Mouse (Mus musculus) CD8-positive naive resting alpha-beta T cell, adult 2 months (primary cell): ENCODE measurements around the gene Tbrg4.

Source experiments
- DNase-seq, 2 experiments: peaks; one replicate each; pipeline ENCODE4 v3.0.0; 2022; ENCODE audit warnings: low read depth in 2 of 2, low spot score in 2 of 2

Gene Tbrg4

GRCm38 (mm10) chr11:6624619-6625382 lies 1.1 kb downstream of the Tbrg4 start:
- DNase-seq: no peak

GRCm38 (mm10) chr11:6623704-6624103 lies 2.2 kb downstream of the Tbrg4 start:
- no peak for DNase-seq

DNA sequence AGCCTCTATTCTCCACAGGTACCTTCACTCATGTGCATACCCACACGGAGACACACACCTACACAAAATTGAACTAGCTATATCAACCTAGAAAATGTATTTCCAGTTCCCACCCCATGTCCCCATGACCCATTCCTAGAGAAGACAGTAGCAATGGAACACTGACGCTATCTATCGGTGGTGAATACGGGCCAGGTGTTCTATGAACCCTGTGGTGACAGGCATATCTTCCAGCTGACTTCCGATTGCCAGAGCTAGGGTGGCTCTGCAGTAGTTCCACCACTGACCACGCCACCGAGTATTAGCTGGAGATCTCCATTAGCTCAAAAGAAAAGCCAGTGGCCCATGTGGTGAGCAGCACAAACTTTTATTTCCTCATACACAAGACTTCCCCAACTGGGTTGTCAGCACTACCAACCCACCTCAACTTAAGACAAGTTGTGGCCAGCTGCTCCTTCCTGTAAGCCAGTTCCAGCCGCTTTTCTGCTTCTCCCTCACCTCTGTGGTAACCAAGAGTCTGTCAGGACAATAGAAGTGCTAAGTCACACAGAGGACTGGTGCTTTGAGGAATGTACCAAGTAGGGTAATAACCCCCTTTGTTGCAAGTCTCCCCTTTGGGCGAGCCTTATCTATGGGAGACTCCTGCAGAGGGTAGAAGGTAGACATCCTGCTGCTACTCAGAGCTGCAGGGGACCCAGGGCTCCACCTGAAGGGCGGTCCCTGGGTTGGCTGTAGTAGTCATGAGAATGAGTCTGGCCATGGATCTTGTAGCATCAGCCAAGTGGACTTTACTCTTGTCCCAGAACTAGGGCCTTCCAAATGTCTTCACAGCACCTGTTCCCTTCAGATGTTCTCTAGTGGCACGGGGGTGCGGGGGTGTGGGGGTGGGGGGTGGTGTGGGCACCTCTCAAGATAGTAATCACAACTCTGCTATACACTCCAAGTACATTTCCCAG lies 10.3 kb downstream of the Tbrg4 start:
- no peak for DNase-seq

GRCm38 (mm10) chr11:6605491-6606399 lies 20.1 kb downstream of the Tbrg4 start, which contains the start of gene Nacad:
Nacad (minus strand) TSS chr11:6606053.
- DNase-seq: no peak

GRCm38 (mm10) chr11:6605021-6605481 lies 20.8 kb downstream of the Tbrg4 start:
- DNase-seq: no peak

GRCm38 (mm10) chr11:6604604-6604936 lies 21.3 kb downstream of the Tbrg4 start:
- no peak for DNase-seq

DNA sequence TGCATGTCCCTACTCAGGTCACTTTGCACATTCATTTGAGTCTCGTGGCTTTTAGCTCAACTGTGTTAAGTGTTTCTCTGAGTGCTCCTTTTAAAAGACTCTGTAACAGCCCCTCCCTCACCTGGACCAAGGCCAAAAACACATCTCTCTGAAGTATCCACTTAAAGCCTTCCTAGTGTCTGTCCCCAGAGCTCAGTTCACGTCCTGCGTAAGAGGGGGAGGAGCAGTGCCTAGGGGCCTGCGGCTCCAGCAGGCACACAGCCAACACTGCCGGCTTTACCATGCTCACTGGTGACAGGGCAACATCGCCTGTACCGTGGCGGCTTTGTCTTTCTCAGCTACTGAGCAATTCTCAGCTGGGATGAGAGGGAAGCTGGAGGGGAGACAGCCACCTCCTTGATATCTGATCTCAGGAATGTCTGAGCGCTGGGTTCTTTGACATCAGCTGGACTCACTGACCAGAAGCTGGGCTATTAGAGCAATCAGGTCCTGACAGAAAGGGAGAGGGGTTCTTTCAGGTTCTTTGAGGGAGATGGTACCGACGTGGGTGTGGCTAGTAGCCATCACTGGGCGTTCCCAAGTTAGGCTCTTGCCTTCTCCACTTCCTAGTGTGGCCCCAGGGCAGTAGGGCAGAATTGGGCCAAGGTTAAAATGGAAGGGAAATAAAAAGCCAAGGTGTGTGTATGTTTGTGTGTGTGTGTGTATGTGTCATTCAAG lies 21.8 kb downstream of the Tbrg4 start:
- no peak for DNase-seq

DNA sequence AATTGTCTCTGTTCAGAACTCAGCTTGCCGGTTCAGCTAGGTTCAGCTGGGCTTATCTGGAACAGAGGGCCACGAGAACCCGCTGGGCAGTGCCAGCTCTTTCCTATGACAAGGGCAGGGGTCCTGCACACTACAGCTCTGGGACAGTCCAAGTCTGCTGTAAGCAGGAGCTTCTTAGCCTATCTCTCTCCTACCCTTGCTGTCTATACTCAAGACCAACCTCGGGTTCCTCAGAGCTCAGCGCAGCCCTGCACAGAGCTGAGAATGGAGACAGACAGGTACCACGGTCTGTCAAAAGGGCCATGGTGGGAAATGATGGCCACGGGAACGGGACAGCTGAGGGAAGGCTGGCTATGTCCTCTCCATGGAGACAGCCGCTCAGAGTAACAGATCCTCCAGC lies 22.6 kb downstream of the Tbrg4 start:
- no peak for DNase-seq

GRCm38 (mm10) chr11:6602662-6603061 lies 23.2 kb downstream of the Tbrg4 start:
- DNase-seq: no peak

DNA sequence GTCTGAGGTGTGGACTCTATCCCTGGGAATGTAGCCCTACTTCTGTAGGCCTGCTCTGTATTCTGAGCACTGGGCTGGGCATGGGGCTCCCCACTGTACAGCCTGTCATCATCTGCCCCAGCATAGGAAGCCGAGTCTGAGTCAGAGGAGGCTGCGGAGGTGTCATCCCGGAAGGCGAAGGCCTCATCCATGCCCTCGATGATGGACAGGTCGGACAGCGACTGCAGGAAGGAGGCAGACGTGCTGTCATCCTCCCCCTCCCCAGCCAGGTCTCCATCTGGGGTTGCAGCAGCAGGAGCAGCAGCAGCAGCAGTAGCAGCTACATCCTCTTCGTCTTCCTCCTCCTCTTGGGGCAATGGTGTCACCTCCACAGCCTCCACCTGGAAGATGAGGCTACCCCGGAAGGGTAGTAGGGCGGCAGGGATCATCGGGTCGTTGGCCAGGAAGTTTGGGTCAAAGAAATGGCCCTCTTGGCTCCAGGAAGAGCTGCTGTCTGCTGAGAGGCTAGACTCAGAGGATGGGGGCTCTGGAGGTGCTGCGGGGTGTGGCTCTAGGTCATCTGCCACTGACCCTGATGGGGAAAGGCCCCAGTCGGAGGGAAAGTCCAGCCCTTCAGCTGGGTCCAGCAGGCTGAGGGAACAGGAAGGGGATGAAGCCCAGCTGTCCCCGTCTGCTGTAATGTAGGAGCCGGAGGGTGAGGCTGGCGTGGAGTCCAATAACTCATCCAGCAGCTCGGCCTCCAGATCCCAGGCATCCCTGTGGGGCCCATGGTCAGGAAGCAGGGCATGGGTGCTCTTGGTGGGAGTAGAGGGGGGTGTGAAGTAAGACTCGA lies 24.0 kb downstream of the Tbrg4 start:
- no peak for DNase-seq

DNA sequence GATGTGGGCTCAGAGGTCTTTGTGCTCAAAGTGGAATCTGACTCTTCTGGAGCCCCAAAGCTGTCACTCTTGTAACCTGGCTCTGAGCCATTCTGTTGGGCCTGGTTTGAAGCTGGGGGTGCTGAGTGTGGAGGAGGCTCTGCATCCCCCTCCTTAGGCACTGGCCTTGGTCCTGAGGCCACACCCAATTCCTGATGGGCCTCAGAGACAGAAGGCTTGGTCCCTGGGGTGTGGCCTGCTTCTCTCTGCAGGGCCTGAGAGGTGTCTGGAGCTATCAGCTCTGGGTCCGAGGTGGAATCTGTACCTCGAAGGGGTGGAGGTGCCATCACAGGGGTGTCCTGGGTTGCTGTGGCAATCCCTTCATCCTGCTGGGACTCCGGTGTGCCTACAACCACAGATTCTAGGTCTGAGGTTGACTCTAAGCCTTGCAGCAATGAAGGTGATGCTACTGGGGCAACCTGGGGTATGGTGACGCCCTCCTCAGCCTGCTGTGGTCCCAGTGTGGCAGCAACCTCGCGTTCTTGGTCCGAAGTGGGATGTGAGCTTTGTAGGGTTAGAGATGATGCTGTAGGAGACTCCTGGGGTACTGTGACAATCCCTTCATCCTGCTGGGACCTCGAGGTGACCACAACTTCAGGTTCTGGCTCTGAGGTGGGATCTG lies 25.5 kb downstream of the Tbrg4 start:
- DNase-seq: no peak

DNA sequence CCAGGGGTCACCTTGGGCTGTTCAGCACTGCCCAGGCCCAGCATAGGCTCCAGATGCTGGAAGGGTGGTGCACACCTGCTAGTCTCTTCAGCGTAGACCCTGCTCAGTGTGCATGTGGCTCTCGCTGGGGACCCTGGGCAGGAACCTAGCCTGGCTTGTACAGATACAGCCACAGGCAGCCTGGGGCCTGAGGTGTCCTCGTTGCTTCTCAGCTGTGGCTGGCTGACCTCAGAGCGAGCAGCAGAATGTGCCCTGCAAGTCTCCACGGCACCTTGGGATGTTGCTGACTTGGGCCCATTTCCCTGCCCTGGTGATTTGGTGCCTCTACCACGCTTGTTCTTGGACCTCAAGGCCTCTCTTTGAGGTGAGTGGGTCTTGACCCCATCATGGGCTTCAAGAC lies 26.0 kb downstream of the Tbrg4 start:
- no peak for DNase-seq

DNA sequence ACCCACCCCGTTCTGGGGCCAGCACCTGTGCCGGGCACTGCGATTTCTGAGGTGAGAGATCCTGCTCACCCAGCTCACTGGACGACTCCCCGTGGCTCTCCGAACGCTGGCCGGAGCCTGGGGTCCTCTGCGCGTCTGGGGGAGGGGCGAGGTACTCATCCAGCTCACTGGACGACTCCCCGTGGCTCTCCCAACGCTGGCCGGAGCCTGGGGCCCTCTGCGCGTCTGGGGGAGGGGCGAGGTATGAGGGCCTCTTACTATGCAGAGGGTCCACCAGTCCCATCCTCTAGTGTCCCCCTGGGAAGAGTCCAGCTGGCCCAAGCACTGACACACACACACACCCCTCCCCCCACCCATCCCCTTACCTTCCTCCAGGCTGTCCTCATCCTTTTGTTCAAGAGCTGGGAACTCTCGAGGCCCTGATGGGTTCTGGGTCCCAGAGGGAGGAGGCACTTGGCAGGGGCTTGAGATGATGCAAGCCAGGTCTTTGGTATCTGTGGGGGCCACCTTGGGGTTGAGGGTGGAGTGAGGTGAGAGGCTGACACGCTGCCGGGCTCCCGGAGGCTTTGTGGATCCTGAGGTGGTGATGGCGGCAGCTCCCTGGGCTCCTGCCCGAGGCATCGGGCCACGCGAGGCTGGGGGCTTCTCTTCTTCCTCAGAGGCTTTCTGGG lies 26.7 kb downstream of the Tbrg4 start:
- no peak for DNase-seq

DNA sequence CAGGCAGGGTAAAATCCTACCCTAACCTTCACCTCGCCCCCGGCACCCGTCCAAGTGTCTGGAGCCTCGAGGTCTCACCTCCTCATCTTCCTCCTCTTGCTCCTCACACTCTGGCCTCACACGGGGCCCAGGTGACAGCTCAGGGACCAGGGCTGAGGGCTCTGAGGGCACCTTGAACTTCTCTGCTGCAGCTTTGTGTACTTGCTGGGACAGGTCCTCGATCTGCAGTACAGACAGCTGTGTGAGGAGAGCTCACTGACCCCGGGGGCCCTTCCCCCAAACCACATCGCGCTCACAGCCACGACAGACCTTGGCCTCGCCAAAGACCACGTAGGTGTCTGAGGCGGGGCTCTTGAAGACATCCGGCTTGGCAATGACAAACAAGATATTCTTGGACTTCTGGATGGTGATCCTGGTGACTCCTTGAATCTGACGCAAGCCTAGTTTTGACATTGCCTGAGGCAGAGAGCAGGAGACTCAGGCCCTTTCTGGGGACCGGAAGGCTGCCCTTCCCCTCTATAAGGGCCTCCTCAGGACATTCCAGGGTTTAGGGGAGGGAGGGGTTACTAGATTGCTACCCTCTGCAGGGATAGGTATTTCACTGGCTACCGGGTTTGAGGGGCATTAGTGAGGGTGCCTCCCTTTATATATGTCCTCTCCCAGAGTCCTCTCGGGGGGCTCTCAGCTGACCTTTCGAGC lies 27.5 kb downstream of the Tbrg4 start:
- DNase-seq: no peak

DNA sequence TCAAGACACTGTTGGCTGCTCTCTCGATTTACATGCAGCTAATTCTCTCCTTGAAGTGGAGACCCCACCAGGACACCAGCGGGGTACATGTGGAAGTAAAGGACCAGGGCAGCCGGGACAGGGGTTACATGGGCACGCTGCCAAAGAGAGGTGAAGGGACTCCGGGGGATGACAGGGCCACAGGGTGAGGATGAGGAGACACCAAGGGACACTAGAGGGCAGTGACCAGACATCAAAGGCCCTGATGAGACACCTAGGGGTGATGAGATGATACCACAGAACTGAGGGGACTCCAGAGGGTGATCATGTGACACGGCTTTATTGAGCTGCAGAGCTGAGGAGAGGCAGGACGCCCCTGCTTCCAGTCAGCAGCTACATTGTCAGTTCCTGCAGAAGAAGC lies 28.3 kb downstream of the Tbrg4 start:
- DNase-seq: no peak

DNA sequence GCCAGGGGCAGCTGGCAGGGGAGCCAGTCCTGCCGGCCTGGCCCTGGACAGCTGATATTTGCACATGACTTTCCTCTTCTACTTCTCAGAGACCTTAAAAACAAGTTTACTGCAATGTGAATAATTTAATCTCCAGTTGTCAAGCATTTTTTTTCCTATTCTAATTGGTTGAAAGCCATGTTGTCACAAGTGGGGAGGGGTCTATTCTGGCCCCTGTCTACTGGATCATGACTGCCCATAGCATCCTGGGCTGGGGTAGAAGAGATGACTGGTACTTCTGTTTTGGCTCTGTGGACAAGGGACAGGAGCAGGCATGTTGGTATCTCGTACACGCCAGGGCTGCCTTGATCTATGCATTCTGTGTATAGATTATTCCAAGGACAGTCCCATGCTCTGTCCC lies 29.3 kb downstream of the Tbrg4 start:
- DNase-seq: no peak

DNA sequence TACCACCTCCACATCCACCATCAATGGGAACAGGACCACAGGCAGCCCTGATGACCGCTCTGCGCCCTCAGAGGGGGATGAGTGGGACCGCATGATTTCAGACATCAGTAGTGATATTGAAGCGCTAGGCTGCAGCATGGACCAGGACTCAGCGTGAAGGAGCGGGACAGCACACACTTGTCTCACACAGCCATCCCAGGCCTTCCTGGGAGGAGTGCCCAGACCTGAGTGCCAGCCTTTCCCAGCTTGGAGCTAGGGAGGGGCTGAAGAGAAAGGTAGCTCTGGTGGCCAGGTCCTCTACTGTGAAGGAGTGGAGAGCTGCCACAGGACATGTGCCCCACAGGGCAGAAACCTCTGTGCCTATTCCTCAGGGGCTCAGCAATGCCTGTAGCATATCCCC lies 29.7 kb downstream of the Tbrg4 start:
- no peak for DNase-seq

DNA sequence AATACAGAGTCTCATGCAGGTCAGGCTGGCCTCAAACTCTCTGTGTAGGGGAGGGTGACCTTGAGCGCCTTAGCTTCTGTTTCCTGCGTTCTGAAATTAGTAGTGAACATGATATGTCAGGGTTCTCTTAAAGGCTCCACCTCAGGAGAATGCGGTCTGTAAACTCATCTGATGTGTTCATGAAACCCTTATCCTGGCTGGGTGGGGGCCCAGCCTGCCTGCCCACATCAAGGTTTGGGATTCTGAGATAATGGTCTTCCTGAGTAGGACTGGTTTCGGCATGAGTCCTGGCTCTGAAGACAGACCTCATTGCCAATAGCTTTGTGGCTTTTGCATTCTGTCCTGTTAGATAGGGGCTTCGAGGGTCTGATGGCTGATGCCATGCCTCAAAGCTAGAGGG lies 30.5 kb downstream of the Tbrg4 start:
- no peak for DNase-seq
